Mouse (Mus musculus) small intestine, adult 2 months (tissue): Measurements from ENCODE around the gene Cers5.

Experiments used
- CTCF ChIP-seq: fragments of 200-500 bp; IDR thresholded peaks from 2 replicates; pipeline ENCODE4 v1.5.1; 2012; ENCODE audit warnings: low read depth, mild to moderate bottlenecking, control low read depth, inconsistent platforms, low read length, moderate library complexity, mixed read lengths; ENCODE audit not compliant: insufficient replicate concordance, insufficient read length; ENCODE audit errors: extremely low read depth
- POLR2A ChIP-seq: fragments of 200-500 bp; IDR thresholded peaks from 2 replicates; pipeline ENCODE4 v1.6.1; 2012; ENCODE audit warnings: low read depth, mild to moderate bottlenecking, control low read depth, inconsistent platforms, low read length, moderate library complexity

GRCm38 (mm10) chr15:99691976-99692375 is 80.7 kb downstream of the Cers5 start:
- no peak for TF ChIP-seq CTCF
- no peak for TF ChIP-seq POLR2A
